Mouse (Mus musculus) G1E (cell line): ENCODE data around the gene Atoh8.

Experiments
- GATA1 ChIP-seq: IDR thresholded peaks from 2 replicates; pipeline ENCODE4 v1.6.1; 2012; ENCODE audit warnings: borderline replicate concordance, low read length, inconsistent platforms, mixed read lengths
- TAL1 ChIP-seq: conservative IDR thresholded peaks from 2 replicates; pipeline ENCODE4 v1.6.1; 2012; ENCODE audit warnings: low read depth, low read length, inconsistent platforms, mixed read lengths

DNA sequence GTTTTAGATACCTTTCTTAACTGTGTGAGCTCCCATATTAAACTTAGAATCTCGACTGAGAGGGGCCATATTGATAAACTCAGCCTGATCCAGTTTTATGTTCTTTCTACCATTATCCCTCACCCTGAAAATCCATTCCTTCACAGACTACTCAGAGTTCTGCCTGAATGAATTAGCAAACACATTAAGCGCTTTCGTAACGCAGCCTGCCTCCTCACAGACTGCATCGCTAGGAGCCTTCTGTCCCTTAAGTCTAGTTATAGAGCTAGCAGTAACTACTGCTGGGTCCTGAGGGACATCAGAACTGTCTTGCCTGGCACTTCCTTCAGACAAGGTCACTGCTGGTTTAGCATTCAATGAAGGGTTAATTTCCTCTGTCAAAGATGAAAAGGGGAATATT lies 59.4 kb downstream of the Atoh8 start:
- TF ChIP-seq TAL1 (no peak), GATA1 (no peak)
